Mouse (Mus musculus): ENCODE measurements at regions not wholly inside any gene's neighbourhood (a gene's known extent, or its start where the extent isn't known, plus 50 kb on each side); places are given as distances from the start of the nearest gene placed in this dataset.

DNA sequence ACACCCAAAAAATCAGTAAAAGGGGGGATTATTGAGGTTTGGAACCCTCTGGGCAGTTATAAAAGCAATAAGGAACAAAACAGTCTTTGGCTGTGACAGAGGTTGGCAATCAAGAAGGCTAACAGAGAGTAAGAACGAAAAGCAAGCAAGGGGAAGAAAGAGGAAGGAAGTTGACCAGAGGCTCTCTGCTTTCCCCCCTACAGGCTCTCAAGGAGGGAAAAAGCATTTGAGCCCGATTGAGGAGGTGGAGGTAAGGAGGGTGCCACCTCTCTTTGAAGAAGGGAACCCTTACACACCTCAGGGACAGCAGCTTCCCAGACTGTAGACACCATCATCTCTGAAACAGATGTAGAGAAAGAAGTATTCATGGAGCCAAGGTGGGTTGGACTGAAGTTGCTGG is 194.6 kb upstream of the Hnrnpa3 start:
- no peak overlapping the region for H3K9ac ChIP-seq
- H3K27me3 ChIP-seq (replicated peaks), result no peaks in the 10 kb centered on the region
- no peak for ATAC-seq (replicated peaks)
- no peak overlapping the region for H3K4me2 ChIP-seq
- no peak overlapping the region for H3K27ac ChIP-seq
- no peak overlapping the region for H3K4me3 ChIP-seq
- H3K4me1 ChIP-seq, result peaks cover 14% of the 10 kb centered on the region
- no peaks in the 10 kb centered on the region for H3K9me3 ChIP-seq
- H3K36me3 ChIP-seq (replicated peaks), result no peaks in the 10 kb centered on the region
- 61% methylated on average over 2 of the region's 2 CpGs for WGBS

DNA sequence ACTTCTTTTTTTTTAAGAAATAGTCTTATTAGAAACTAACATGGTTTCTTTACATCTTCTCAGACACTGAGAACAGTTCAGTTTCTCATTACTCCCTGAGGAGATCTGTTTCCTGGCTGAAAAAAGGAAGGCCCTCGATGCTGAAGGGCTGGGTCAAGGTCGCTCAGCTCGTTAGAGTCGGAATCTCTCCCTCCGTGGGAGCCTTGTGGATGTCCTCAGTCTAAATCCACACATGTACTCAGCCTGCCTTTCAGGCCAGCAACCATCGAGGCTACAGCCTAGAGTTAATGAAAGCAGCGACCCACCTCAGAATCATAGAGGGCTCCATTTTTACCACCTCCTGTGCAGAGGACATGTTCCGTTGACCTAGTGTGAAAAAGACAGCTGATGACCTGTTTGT is 190.2 kb upstream of the Hnrnpa3 start:
- 71% methylated on average over 8 of the region's 8 CpGs for WGBS
- H3K27me3 ChIP-seq (replicated peaks), result no peaks in the 10 kb centered on the region
- H3K9ac ChIP-seq, result no peak overlapping the region
- no peak for ATAC-seq (replicated peaks)
- H3K4me2 ChIP-seq, result no peak overlapping the region
- no peak overlapping the region for H3K27ac ChIP-seq
- H3K4me1 ChIP-seq, result peaks cover 11% of the 10 kb centered on the region
- no peaks in the 10 kb centered on the region for H3K9me3 ChIP-seq
- H3K4me3 ChIP-seq, result no peak overlapping the region
- no peaks in the 10 kb centered on the region for H3K36me3 ChIP-seq (replicated peaks)

DNA sequence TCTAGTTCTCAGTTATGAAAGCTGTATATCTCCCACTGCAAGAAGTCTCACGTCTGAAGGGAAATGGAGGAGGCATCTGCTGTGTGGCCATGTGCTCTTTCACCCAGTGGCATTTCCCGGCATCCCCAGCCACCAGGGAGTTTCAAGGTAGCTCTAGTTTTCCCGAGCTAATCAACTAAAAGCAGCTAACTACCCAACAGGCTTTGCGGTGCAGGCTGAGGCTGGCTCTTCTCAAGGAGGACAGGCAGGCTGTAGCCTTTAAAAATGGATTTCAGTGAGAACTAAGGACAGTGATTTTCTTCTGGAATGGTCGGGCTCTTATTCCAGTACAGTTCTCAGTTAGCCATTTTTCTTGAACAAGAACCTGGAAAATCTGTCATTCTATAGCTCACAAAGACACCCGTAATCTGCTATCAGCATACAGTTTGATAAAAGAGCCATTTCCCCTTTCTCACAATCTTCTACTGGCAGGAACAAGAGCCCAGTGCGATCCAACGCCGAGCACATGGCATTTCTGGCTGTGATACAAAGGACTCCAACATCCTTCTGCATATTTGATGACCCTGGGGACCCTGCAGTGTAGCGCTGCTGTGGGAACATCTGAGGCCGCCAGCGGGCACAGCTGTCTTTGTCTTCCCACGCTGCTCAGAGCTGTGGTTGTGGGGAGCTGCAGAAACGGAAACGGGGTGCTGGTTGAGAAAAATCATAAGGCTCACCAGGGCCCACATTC is 188.9 kb upstream of the Hnrnpa3 start:
- peak; percentile 92 for ATAC-seq (replicated peaks)
- no peak overlapping the region for H3K4me3 ChIP-seq
- WGBS, result 8% methylated on average over 15 of the region's 15 CpGs
- no peaks in the 10 kb centered on the region for H3K9me3 ChIP-seq
- peak overlapping the region; percentile 8; the same call in 1 of the 2 replicates for H3K9ac ChIP-seq
- peak overlapping the region; percentile 81 for H3K27ac ChIP-seq
- no peaks in the 10 kb centered on the region for H3K36me3 ChIP-seq (replicated peaks)
- H3K27me3 ChIP-seq (replicated peaks), result no peaks in the 10 kb centered on the region
- peak overlapping the region; percentile 26 for H3K4me2 ChIP-seq
- H3K4me1 ChIP-seq, result peaks cover 11% of the 10 kb centered on the region

DNA sequence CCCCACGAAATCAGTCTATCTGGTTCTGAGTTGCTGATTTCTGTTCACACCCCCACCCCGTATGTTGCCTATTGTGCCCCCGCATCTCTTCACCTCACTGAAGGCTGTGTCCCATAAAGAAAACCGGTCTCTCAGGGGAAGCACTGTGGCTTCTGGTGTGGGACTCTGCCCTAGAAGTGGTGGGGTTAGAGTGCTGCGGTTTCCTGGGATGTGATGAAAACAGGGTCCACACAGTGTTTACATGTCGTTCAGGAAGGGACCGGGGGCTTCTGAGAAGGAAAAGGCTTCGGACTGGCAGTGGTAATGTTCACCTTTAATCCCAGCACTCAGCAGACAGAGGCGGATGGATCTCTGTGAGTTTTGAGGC is 188.4 kb upstream of the Hnrnpa3 start:
- no peak overlapping the region for H3K4me3 ChIP-seq
- peak overlapping the region; percentile 8; the same call in 1 of the 2 replicates for H3K9ac ChIP-seq
- ATAC-seq (replicated peaks), result peak; percentile 70
- WGBS, result 37% methylated on average over 9 of the region's 9 CpGs
- H3K27ac ChIP-seq, result peak overlapping the region; percentile 81
- no peaks in the 10 kb centered on the region for H3K27me3 ChIP-seq (replicated peaks)
- H3K36me3 ChIP-seq (replicated peaks), result no peaks in the 10 kb centered on the region
- H3K4me2 ChIP-seq, result peak overlapping the region; percentile 26
- no peaks in the 10 kb centered on the region for H3K9me3 ChIP-seq
- peaks cover 11% of the 10 kb centered on the region for H3K4me1 ChIP-seq

DNA sequence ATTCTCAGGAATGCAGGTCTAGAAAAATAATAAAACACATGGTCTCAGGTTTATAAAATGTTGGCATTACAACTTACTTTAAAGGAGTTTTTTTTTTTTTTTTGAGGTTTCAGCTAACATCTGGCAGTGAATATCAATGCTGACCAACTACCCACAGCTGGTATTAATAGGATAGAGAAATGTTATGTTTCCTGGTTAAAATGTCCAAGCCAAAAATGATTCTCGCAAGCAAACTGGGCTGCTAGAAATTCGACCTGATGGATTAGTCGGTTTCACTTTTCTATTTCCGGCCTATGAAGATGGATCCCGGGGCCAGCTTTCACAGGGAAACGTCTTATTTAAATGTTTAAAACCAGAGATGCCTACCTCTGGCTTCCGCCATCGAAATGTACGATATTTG is 186.6 kb upstream of the Hnrnpa3 start:
- Histone ChIP-seq H3K27ac (no peak overlapping the region), H3K4me3 (no peak overlapping the region), H3K9ac (no peak overlapping the region), H3K4me2 (no peak overlapping the region), H3K4me1 (peaks cover 11% of the 10 kb centered on the region), H3K27me3 (replicated peaks) (no peaks in the 10 kb centered on the region), H3K9me3 (no peaks in the 10 kb centered on the region), H3K36me3 (replicated peaks) (no peaks in the 10 kb centered on the region)
- no peak for ATAC-seq (replicated peaks)
- WGBS, result 82% methylated on average over 9 of the region's 9 CpGs

DNA sequence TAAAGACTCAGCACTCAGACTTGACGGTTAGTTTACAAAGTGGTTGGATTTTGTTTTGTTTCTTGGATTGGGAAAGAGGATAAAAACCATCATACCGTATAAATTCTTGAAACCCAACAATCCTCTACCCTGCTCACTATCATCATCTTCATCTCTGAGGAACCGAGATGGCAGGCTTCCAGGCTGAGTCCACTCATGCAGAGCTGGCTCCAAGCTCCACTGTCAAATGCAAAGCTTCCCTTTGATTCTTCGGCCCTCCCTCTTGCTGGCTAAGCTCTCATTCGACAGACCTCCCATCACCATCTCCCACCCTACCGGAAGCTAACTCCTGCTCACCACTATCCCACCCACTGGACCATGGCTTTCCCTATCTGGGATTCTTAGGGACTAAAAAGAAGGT is 184.6 kb upstream of the Hnrnpa3 start:
- H3K27ac ChIP-seq, result no peak overlapping the region
- H3K36me3 ChIP-seq (replicated peaks), result no peaks in the 10 kb centered on the region
- no peak overlapping the region for H3K9ac ChIP-seq
- H3K9me3 ChIP-seq, result no peaks in the 10 kb centered on the region
- H3K4me1 ChIP-seq, result peaks cover 11% of the 10 kb centered on the region
- H3K4me2 ChIP-seq, result no peak overlapping the region
- no peak for ATAC-seq (replicated peaks)
- no peak overlapping the region for H3K4me3 ChIP-seq
- 58% methylated on average over 6 of the region's 6 CpGs for WGBS
- H3K27me3 ChIP-seq (replicated peaks), result no peaks in the 10 kb centered on the region

DNA sequence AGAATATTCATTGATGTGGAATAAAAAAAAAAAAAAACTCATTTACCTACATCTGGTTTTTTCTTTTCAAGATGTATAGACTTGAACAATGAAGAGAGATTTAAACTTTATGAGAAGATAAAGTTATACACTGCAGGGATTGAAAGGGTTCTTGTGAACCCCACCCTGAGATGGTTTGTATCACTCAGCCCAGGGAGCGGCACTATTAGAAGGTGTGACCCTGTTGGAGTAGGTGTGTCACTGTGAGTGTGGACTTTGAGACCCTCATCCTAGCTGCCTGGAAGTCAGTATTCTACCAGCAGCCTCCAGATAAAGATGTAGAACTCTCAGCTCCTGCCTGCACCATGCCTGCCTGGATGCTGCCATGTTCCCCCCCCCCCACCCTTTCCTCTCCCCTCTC is 182.7 kb upstream of the Hnrnpa3 start:
- Histone ChIP-seq H3K4me3 (no peak overlapping the region), H3K27ac (no peak overlapping the region), H3K9me3 (no peaks in the 10 kb centered on the region), H3K4me2 (no peak overlapping the region), H3K36me3 (replicated peaks) (no peaks in the 10 kb centered on the region), H3K27me3 (replicated peaks) (no peaks in the 10 kb centered on the region), H3K4me1 (peaks cover under 1% of the 10 kb centered on the region; the same call in 1 of the 2 replicates), H3K9ac (no peak overlapping the region)
- no peak for ATAC-seq (replicated peaks)
- WGBS, result 100% methylated on average over 1 of the region's 1 CpGs

DNA sequence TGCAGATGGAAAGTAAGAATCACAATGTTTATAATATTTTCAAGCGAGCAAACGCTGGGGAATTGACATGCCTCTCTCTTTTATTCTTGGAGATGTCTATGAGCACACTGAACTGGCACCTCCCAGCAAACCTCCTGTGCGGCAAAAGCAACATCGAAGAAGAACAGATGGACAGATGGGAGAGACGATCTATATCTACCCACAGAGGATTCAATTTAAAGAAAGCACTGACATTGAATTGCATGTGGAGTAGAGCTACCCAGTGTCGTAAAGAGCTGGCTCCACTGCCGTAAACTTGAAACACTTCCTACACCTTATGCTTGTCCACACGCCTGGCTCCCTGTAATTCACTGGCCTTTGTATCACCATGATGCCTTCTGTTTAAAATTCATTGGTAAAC is 182.0 kb upstream of the Hnrnpa3 start:
- Histone ChIP-seq H3K27me3 (replicated peaks) (no peaks in the 10 kb centered on the region), H3K36me3 (replicated peaks) (no peaks in the 10 kb centered on the region), H3K27ac (no peak overlapping the region), H3K4me1 (peaks cover 8% of the 10 kb centered on the region), H3K9ac (no peak overlapping the region), H3K9me3 (no peaks in the 10 kb centered on the region), H3K4me2 (no peak overlapping the region), H3K4me3 (no peak overlapping the region)
- WGBS, result 74% methylated on average over 8 of the region's 8 CpGs
- ATAC-seq (replicated peaks), result no peak

DNA sequence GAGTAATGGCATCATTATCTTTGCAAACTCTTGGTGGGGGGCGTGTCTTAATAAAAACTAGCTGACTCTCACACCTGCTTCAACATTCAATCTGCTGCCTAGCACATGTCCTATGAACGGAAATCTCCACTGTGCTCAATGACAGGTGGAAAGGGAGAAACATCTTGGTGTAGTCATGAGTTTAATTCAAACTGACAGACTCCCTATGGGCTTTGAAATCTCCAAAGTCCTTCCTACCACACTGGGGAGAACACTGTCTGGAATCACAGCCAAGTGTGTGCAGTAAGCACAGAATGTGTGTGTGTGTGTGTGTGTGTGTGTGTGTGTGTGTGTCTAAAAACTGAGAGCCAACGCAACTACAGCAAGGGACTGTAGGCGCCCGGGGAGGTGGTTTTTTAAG is 179.5 kb upstream of the Hnrnpa3 start:
- Histone ChIP-seq H3K4me3 (no peak overlapping the region), H3K27ac (no peak overlapping the region), H3K27me3 (replicated peaks) (no peaks in the 10 kb centered on the region), H3K36me3 (replicated peaks) (no peaks in the 10 kb centered on the region), H3K9ac (no peak overlapping the region), H3K9me3 (no peaks in the 10 kb centered on the region), H3K4me2 (no peak overlapping the region), H3K4me1 (peaks cover 17% of the 10 kb centered on the region)
- WGBS, result 85% methylated on average over 5 of the region's 5 CpGs
- no peak for ATAC-seq (replicated peaks)

DNA sequence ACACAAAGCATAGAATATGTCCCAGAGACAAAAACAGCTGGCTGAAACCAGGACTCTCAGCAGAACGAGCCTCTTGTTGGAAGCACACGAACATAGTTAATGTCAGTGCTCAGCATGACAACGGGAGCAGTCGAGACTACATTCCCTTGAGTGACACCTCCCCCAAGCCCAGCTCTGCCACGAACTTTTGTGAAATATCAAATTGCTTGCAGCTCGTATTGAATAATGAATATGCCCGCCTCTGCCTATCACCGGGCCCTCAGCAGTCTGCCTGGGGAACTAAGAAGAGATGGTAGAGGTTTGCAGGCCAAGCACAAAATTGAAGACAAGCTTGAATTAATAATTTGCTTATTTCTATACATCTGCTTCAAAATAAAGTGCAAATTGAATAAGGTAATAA is 177.2 kb upstream of the Hnrnpa3 start:
- Histone ChIP-seq H3K4me2 (no peak overlapping the region), H3K4me1 (peaks cover 20% of the 10 kb centered on the region), H3K4me3 (no peak overlapping the region), H3K36me3 (replicated peaks) (no peaks in the 10 kb centered on the region), H3K9ac (no peak overlapping the region), H3K9me3 (no peaks in the 10 kb centered on the region), H3K27me3 (replicated peaks) (no peaks in the 10 kb centered on the region), H3K27ac (peak overlapping the region; percentile 49)
- 0 out of 2 replicates have a peak, but pooled peaks have one; percentile 44 for ATAC-seq (replicated peaks)
- WGBS, result 41% methylated on average over 8 of the region's 8 CpGs

DNA sequence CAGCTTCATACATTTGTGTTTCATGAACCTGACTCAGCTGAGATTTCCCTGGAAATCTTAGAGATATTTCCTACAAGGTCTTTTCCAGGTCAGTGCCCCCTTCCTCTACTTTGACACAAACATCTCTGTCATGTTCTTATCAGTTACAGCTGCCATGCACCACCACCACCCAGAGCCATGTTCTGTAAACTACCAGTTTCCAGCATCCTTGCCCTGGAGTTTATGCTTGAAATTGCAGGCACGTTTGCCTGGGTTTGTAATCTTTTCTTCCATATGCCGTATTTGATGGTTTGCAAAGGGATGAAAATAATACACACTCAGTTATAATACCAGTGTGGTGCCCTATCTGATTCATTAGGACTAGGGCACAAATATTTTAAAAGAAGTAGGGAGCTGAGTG is 176.6 kb upstream of the Hnrnpa3 start:
- ATAC-seq (replicated peaks), result no peak
- Histone ChIP-seq H3K36me3 (replicated peaks) (no peaks in the 10 kb centered on the region), H3K9me3 (no peaks in the 10 kb centered on the region), H3K4me1 (peaks cover 20% of the 10 kb centered on the region), H3K9ac (no peak overlapping the region), H3K27ac (peak overlapping the region; percentile 17; the same call in 1 of the 2 replicates), H3K27me3 (replicated peaks) (no peaks in the 10 kb centered on the region), H3K4me3 (no peak overlapping the region), H3K4me2 (no peak overlapping the region)
- WGBS, result 66% methylated on average over 2 of the region's 2 CpGs

DNA sequence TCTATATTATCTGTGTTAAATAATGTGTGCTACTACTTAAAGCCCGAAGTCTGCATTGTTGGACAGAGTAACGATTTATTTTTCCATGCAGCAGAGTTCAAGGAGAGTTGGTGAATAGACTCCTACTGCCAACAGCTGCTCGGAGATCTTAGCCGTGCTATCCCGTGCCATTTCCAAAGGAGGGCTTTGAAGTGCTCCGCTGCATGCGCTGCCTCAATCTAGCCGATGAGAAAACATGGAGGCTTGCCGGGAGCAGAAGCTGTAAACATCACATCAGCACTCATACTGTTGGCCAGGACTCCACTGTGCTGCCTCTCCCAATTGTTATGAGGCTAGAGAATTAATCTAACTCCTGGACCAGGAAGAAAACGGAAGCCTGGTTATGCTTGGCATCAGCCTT is 174.1 kb upstream of the Hnrnpa3 start:
- ATAC-seq (replicated peaks), result peak; percentile 28
- Histone ChIP-seq H3K4me3 (no peak overlapping the region), H3K27ac (peak overlapping the region; percentile 32; the same call in 1 of the 2 replicates)

DNA sequence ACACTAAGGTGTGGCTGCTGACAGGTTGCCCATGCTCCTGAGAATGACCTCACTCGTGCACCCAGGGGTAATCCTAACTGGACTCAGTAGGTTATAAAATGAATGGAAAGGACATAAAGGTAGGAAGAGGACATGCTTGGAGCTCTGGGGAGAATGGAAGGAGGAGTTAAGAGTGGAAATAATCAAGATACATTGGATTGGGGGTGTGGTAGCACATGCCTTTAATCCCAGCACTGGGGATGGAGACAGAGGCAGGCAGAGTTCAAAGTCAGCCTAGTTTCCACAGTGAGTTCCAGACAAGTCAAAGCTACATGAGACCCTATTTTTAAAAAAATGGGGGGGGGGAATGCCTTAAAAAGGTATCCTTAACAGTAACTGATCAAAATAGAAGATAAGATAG is 167.9 kb upstream of the Hnrnpa3 start:
- H3K9ac ChIP-seq, result no peak overlapping the region
- H3K27ac ChIP-seq, result no peak overlapping the region
- no peak overlapping the region for H3K4me2 ChIP-seq
- no peaks in the 10 kb centered on the region for H3K4me1 ChIP-seq
- no peaks in the 10 kb centered on the region for H3K27me3 ChIP-seq (replicated peaks)
- H3K4me3 ChIP-seq, result no peak overlapping the region
- ATAC-seq (replicated peaks), result no peak
- WGBS, result 86% methylated on average over 1 of the region's 1 CpGs
- H3K36me3 ChIP-seq (replicated peaks), result no peaks in the 10 kb centered on the region
- no peaks in the 10 kb centered on the region for H3K9me3 ChIP-seq

More for the DNA sequence above, 174.1 kb upstream of the Hnrnpa3 start:
- H3K36me3 ChIP-seq (replicated peaks), result no peaks in the 10 kb centered on the region
- H3K9ac ChIP-seq, result no peak overlapping the region
- H3K4me2 ChIP-seq, result no peak overlapping the region
- no peaks in the 10 kb centered on the region for H3K9me3 ChIP-seq
- WGBS, result 40% methylated on average over 10 of the region's 10 CpGs
- no peaks in the 10 kb centered on the region for H3K27me3 ChIP-seq (replicated peaks)
- H3K4me1 ChIP-seq, result peaks cover 20% of the 10 kb centered on the region
